Mouse (Mus musculus): ENCODE measurements at regions not wholly inside any gene's neighbourhood (a gene's known extent, or its start where the extent isn't known, plus 50 kb on each side); places are given as distances from the start of the nearest gene placed in this dataset.

DNA sequence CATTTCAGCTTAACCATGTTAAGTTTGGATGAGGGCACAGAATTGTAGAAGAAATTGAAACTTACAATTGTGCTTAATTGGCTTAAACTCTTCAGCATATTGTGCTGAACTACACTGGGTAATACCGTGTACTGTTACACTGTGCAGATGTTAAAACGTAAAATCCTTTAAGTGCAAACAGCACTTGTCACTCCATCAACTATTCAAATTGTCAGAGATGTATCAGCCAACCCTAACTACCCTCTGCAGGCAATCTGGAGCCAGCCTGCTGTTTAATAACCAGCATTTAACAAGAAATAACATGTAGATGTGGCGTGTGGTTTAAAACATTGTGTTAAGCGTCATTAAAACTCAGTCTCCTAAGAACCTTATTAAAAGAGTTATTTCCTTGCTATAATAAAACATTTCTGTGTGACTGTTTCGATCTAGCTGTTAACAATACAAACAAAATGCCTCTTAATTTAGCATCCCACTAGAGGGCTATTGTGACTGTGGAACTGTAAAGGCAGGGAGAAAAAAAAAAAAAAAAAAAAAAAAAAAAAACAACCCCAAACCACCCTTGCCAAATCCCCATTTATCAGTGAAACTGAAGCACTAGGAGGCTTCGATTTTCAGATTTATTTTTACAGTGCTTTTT, 845.0 kb downstream of the D3Ertd751e start:
- no peaks in the 10 kb centered on the region for H3K36me3 ChIP-seq (ENCODE audit: insufficient read depth, low read length)
- no peaks in the 10 kb centered on the region for H3K9me3 ChIP-seq (ENCODE audit: low read length)
- H3K4me3 ChIP-seq (ENCODE audit: low read length): no peak overlapping the region
- no peak for DNase-seq (ENCODE audit: low spot score)
- H3K4me1 ChIP-seq (ENCODE audit: insufficient read depth, low read length): no peaks in the 10 kb centered on the region
- TF ChIP-seq CTCF (IDR thresholded peaks at IDR 0.05; ENCODE audit: low read depth): no peak
- ATAC-seq: no peak
- no peak overlapping the region for H3K27ac ChIP-seq
- H3K4me2 ChIP-seq (ENCODE audit: low read depth, low read length): no peak overlapping the region
- no peaks in the 10 kb centered on the region for H3K27me3 ChIP-seq (ENCODE audit: insufficient read depth, low read length)
- WGBS: 60% methylated on average over 6 of the region's 6 CpGs
- H3K9ac ChIP-seq (replicated peaks; ENCODE audit: low read length): no peak overlapping the region

DNA sequence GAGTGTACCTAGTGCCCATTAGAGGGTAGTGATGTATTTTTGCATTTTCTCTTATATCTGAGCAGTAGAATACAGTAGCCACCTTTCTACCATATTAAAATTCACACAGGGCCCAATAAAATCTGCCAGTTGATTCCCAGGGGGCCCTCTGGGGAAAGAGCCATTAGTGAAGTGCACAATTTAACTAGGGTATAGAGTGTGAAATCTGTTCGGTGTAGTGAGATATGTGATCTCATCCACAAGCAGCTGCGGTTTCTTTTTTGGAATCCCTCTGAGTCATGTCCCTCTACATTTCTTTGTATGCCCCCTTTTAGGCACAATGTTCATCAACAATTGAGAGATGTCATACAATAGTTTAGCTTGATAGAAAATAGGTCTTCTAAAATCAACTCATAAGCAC, 847.1 kb downstream of the D3Ertd751e start:
- DNase-seq (ENCODE audit: low spot score) (no peak), ATAC-seq (no peak)
- Histone ChIP-seq H3K4me2 (ENCODE audit: low read depth, low read length) (no peak overlapping the region), H3K27ac (no peak overlapping the region), H3K36me3 (ENCODE audit: insufficient read depth, low read length) (no peaks in the 10 kb centered on the region), H3K27me3 (ENCODE audit: insufficient read depth, low read length) (no peaks in the 10 kb centered on the region), H3K9me3 (ENCODE audit: low read length) (no peaks in the 10 kb centered on the region), H3K4me3 (ENCODE audit: low read length) (no peak overlapping the region), H3K9ac (replicated peaks; ENCODE audit: low read length) (no peak overlapping the region), H3K4me1 (ENCODE audit: insufficient read depth, low read length) (no peaks in the 10 kb centered on the region)
- TF ChIP-seq CTCF (IDR thresholded peaks at IDR 0.05; ENCODE audit: low read depth): no peak
- whole genome bisulfite sequencing: 86% methylated on average over 2 of the region's 2 CpGs

DNA sequence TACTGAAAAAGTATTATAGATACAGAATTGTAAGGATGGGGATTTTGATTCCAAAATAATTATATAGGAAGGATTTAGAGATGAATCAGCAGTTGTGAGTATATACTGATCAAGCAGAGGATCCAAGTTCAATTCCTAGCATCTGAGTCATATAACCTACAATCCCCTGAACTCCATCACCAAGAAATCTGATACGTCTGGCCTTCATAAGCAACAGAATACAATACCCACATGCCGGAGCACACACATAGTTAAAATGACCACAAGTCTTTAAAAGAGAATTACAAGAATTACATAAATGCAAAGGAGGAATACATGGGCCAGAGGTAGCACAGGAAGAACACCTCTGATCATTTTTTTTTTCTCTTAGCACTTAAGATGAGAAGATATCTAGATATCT, 847.7 kb downstream of the D3Ertd751e start:
- H3K36me3 ChIP-seq (ENCODE audit: insufficient read depth, low read length): no peaks in the 10 kb centered on the region
- TF ChIP-seq CTCF (IDR thresholded peaks at IDR 0.05; ENCODE audit: low read depth): no peak
- no peak overlapping the region for H3K9ac ChIP-seq (replicated peaks; ENCODE audit: low read length)
- no peak overlapping the region for H3K27ac ChIP-seq
- no peak for ATAC-seq
- WGBS: 86% methylated on average over 2 of the region's 2 CpGs
- no peak overlapping the region for H3K4me3 ChIP-seq (ENCODE audit: low read length)
- no peaks in the 10 kb centered on the region for H3K27me3 ChIP-seq (ENCODE audit: insufficient read depth, low read length)
- H3K4me1 ChIP-seq (ENCODE audit: insufficient read depth, low read length): no peaks in the 10 kb centered on the region
- H3K4me2 ChIP-seq (ENCODE audit: low read depth, low read length): no peak overlapping the region
- DNase-seq (ENCODE audit: low spot score): no peak
- no peaks in the 10 kb centered on the region for H3K9me3 ChIP-seq (ENCODE audit: low read length)

DNA sequence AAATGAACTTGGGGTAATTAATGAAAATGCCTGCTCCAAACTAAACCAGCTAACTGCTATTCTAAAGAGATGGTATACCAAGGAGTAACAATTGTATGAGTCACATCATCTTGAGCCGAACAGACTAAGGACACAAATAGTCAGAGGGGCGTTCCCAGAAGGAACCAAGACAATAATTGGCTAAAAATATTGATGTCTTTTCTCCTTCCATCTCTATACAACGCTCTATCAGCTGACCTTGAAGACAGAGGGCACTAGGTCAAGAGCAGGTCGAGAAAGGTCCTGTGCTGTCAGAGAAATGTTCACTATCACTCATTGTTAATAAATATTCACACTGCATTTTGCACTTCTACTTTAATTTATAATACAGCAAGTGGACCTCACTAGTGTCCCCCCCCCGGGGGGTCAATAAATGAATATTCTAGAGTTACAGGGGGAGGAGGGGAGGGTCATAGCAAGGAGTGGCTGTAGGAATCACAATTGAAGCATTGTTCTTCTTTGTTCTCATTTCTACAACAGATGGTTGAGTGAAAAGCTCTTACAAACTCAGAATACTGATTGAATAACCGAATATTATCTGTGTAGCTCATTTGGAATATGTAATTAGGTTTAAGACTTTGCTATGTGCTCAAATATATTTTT, 851.5 kb downstream of the D3Ertd751e start:
- no peaks in the 10 kb centered on the region for H3K36me3 ChIP-seq (ENCODE audit: insufficient read depth, low read length)
- no peak overlapping the region for H3K27ac ChIP-seq
- TF ChIP-seq CTCF (IDR thresholded peaks at IDR 0.05; ENCODE audit: low read depth): no peak
- no peak overlapping the region for H3K4me2 ChIP-seq (ENCODE audit: low read depth, low read length)
- 54% methylated on average over 6 of the region's 6 CpGs for WGBS
- H3K4me3 ChIP-seq (ENCODE audit: low read length): no peak overlapping the region
- H3K4me1 ChIP-seq (ENCODE audit: insufficient read depth, low read length): no peaks in the 10 kb centered on the region
- no peak for DNase-seq (ENCODE audit: low spot score)
- H3K27me3 ChIP-seq (ENCODE audit: insufficient read depth, low read length): no peaks in the 10 kb centered on the region
- no peak overlapping the region for H3K9ac ChIP-seq (replicated peaks; ENCODE audit: low read length)
- ATAC-seq: no peak
- H3K9me3 ChIP-seq (ENCODE audit: low read length): no peaks in the 10 kb centered on the region

DNA sequence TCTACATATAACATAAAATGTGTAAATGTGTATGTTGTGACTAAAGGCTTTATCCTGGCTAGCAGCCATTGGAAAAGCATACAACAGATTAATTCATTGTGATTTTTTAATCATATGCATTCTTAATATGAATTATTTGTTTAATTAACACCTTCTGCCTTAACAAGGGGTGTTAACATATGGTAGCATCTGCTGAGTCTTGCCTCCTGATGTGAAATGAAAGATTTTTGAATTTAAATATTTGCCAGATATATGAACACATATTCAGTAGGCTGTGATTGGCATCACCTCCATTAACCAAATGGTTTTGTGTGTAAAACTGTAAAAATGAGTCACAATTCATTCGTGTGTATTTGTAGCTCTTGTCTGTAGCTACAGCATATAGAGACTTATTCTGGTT, 854.3 kb downstream of the D3Ertd751e start:
- TF ChIP-seq CTCF (IDR thresholded peaks at IDR 0.05; ENCODE audit: low read depth): no peak
- DNase-seq (ENCODE audit: low spot score): no peak
- Histone ChIP-seq H3K4me3 (ENCODE audit: low read length) (no peak overlapping the region), H3K36me3 (ENCODE audit: insufficient read depth, low read length) (no peaks in the 10 kb centered on the region), H3K27ac (no peak overlapping the region), H3K27me3 (ENCODE audit: insufficient read depth, low read length) (no peaks in the 10 kb centered on the region), H3K9me3 (ENCODE audit: low read length) (no peaks in the 10 kb centered on the region), H3K9ac (replicated peaks; ENCODE audit: low read length) (no peak overlapping the region), H3K4me1 (ENCODE audit: insufficient read depth, low read length) (no peaks in the 10 kb centered on the region), H3K4me2 (ENCODE audit: low read depth, low read length) (no peak overlapping the region)
- no peak for ATAC-seq
- 73% methylated on average over 1 of the region's 1 CpGs for WGBS
